Mouse (Mus musculus) forebrain, embryonic 14.5 days (tissue): Measurements from ENCODE around the gene Tcp1. TPM values are rescaled to one million over a fixed set of nuclear protein-coding genes. Genes with fewer than 3 reads are reported as not detected.

Experiments used
- ATAC-seq: fragments of 200-750 bp; cut with Nextera tagmentation; 2 replicates; pipeline ENCODE4 v1.8.0; 2017; ENCODE audit warnings: mild to moderate bottlenecking, moderate library complexity
- DNase-seq: peaks from one replicate; pipeline ENCODE4 v3.0.0-alpha.2; 2015; ENCODE audit warnings: low spot score
- H3K27ac ChIP-seq: fragments of 300-500 bp; sonication (generic); 2 replicates; pipeline ENCODE4 v1.5.1; 2014; ENCODE audit warnings: low read depth, mild to moderate bottlenecking, control low read depth, low read length, moderate library complexity
- H3K27me3 ChIP-seq: fragments of 300-500 bp; sonication (generic); replicated peaks from 2 replicates; pipeline ENCODE4 v1.6.1; 2014; ENCODE audit warnings: low read length, control low read depth, mixed read lengths; ENCODE audit not compliant: control insufficient read depth, insufficient read depth
- H3K36me3 ChIP-seq: fragments of 300-500 bp; sonication (generic); 2 replicates; pipeline ENCODE4 v1.6.1; 2014; ENCODE audit warnings: low read length, control low read depth; ENCODE audit not compliant: control insufficient read depth, insufficient read depth
- H3K4me1 ChIP-seq: fragments of 300-500 bp; sonication (generic); 2 replicates; pipeline ENCODE4 v1.6.1; 2014; ENCODE audit warnings: antibody characterized with exemption, low read length, control low read depth; ENCODE audit not compliant: control insufficient read depth, insufficient read depth
- H3K4me2 ChIP-seq: fragments of 300-500 bp; sonication (generic); 2 replicates; pipeline ENCODE4 v1.6.1; 2014; ENCODE audit warnings: mild to moderate bottlenecking, control low read depth, low read length
- H3K4me3 ChIP-seq: fragments of 300-500 bp; sonication (generic); 2 replicates; pipeline ENCODE4 v1.5.1; 2014; ENCODE audit warnings: low read depth, low read length, control low read depth
- H3K9ac ChIP-seq: fragments of 300-500 bp; sonication (generic); 2 replicates; pipeline ENCODE4 v1.6.1; 2014; ENCODE audit warnings: mild to moderate bottlenecking, low read length, control low read depth, moderate library complexity
- H3K9me3 ChIP-seq: fragments of 300-500 bp; sonication (generic); replicated peaks from 2 replicates; pipeline ENCODE4 v1.6.1; 2016; ENCODE audit warnings: low read length, control low read depth, mixed read lengths; ENCODE audit not compliant: control insufficient read depth
- WGBS: fragments of 180-500 bp; shearing (Covaris S2); extraction: QIAGEN DNeasy Blood & Tissue Kit; methylation state at CpG from one replicate; pipeline ENCODE4 v1.1.7; 2014; 5-methylcytosine and 5-hydroxymethylcytosine counted together
- polyA plus RNA-seq: library from polyadenylated mRNA; unstranded; fragments of >200 nt; fragmentation: Nextera tagmentation; extraction: Ambion mirVana; gene quantifications from 2 replicates; pipeline ENCODE4 v1.2.1, GENCODE M21; 2014

Gene Tcp1
- 462 and 494 TPM in 2 replicates for polyA plus RNA-seq

GRCm38 (mm10) chr17:12915488-12915880 is at the start of gene Tcp1:
Gene Tcp1 (plus strand): TSS chr17:12915701.
- H3K36me3 ChIP-seq: peaks cover 55% of the 10 kb centered on the region
- peak within 1 kb of the TSS; percentile 84 for H3K27ac ChIP-seq
- no peak for ATAC-seq
- 2% methylated on average over 18 of the region's 18 CpGs for WGBS
- H3K4me2 ChIP-seq: peak within 1 kb of the TSS; percentile 90
- H3K4me1 ChIP-seq: peaks cover 6% of the 10 kb centered on the region; the same call in 1 of the 2 replicates
- H3K27me3 ChIP-seq: no peaks in the 10 kb centered on the region
- H3K9me3 ChIP-seq: no peaks in the 10 kb centered on the region
- H3K9ac ChIP-seq: peak within 1 kb of the TSS; percentile 96
- peak within 1 kb of the TSS; percentile 91 for H3K4me3 ChIP-seq
- DNase-seq: no peak

- WGBS: 83% methylated on average over 10 of the region's 10 CpGs
- no peak for ATAC-seq
- H3K9me3 ChIP-seq: no peaks in the 10 kb centered on the region
- H3K36me3 ChIP-seq: no peaks in the 10 kb centered on the region
- no peak overlapping the region for H3K4me3 ChIP-seq
- H3K4me2 ChIP-seq: no peak overlapping the region
- no peaks in the 10 kb centered on the region for H3K4me1 ChIP-seq
- H3K27ac ChIP-seq: no peak overlapping the region
- DNase-seq: no peak
- H3K27me3 ChIP-seq: no peaks in the 10 kb centered on the region
- no peak overlapping the region for H3K9ac ChIP-seq
These were observed 48.6 kb upstream of the Tcp1 start for GRCm38 (mm10) chr17:12866853-12867252.

GRCm38 (mm10) chr17:12868043-12868442 is 47.5 kb upstream of the Tcp1 start, which contains the start of gene Mas1:
Gene Mas1 (minus strand): TSS chr17:12868143.
- Histone ChIP-seq H3K9me3 (no peaks in the 10 kb centered on the region), H3K27me3 (no peaks in the 10 kb centered on the region), H3K4me3 (no peak within 1 kb of the TSS), H3K4me1 (no peaks in the 10 kb centered on the region), H3K4me2 (no peak within 1 kb of the TSS), H3K27ac (no peak within 1 kb of the TSS), H3K9ac (no peak within 1 kb of the TSS), H3K36me3 (no peaks in the 10 kb centered on the region)
- ATAC-seq (no peak), DNase-seq (no peak)
- 75% methylated on average over 2 of the region's 2 CpGs for WGBS

- Histone ChIP-seq H3K27me3 (no peaks in the 10 kb centered on the region), H3K4me1 (no peaks in the 10 kb centered on the region), H3K27ac (no peak overlapping the region), H3K4me2 (no peak overlapping the region), H3K9ac (no peak overlapping the region), H3K36me3 (no peaks in the 10 kb centered on the region), H3K4me3 (no peak overlapping the region), H3K9me3 (no peaks in the 10 kb centered on the region)
- WGBS: 57% methylated on average over 4 of the region's 4 CpGs
- no peak for ATAC-seq
- DNase-seq: no peak
These were observed 46.9 kb upstream of the Tcp1 start for GRCm38 (mm10) chr17:12868640-12869039.

- no peak for ATAC-seq
- 72% methylated on average over 16 of the region's 16 CpGs for WGBS
- no peaks in the 10 kb centered on the region for H3K4me1 ChIP-seq
- H3K27ac ChIP-seq: no peak overlapping the region
- no peaks in the 10 kb centered on the region for H3K36me3 ChIP-seq
- no peak overlapping the region for H3K4me2 ChIP-seq
- DNase-seq: no peak
- H3K9me3 ChIP-seq: no peaks in the 10 kb centered on the region
- H3K27me3 ChIP-seq: no peaks in the 10 kb centered on the region
- H3K9ac ChIP-seq: no peak overlapping the region
- H3K4me3 ChIP-seq: no peak overlapping the region
These were observed 43.0 kb upstream of the Tcp1 start for GRCm38 (mm10) chr17:12872275-12873028.

GRCm38 (mm10) chr17:12875734-12876133 is 39.8 kb upstream of the Tcp1 start, which contains the start of gene Mrgprh:
Gene Mrgprh (plus strand): TSS chr17:12876034.
- H3K36me3 ChIP-seq: no peaks in the 10 kb centered on the region
- no peaks in the 10 kb centered on the region for H3K27me3 ChIP-seq
- no peak within 1 kb of the TSS for H3K9ac ChIP-seq
- DNase-seq (no peak), ATAC-seq (no peak)
- H3K4me2 ChIP-seq: no peak within 1 kb of the TSS
- no peak within 1 kb of the TSS for H3K27ac ChIP-seq
- 83% methylated on average over 5 of the region's 5 CpGs for WGBS
- no peak within 1 kb of the TSS for H3K4me3 ChIP-seq
- H3K9me3 ChIP-seq: no peaks in the 10 kb centered on the region
- no peaks in the 10 kb centered on the region for H3K4me1 ChIP-seq

GRCm38 (mm10) chr17:12880178-12880577 is 35.3 kb upstream of the Tcp1 start:
- Histone ChIP-seq H3K36me3 (no peaks in the 10 kb centered on the region), H3K27me3 (no peaks in the 10 kb centered on the region), H3K4me3 (no peak overlapping the region), H3K9ac (no peak overlapping the region), H3K27ac (no peak overlapping the region), H3K9me3 (no peaks in the 10 kb centered on the region), H3K4me1 (no peaks in the 10 kb centered on the region), H3K4me2 (peak overlapping the region; percentile 24; the same call in 1 of the 2 replicates)
- 1% methylated on average over 14 of the region's 14 CpGs for WGBS
- DNase-seq (peak; percentile 92), ATAC-seq (peak; percentile 62)

- H3K27ac ChIP-seq: no peak overlapping the region
- DNase-seq (no peak), ATAC-seq (no peak)
- H3K4me3 ChIP-seq: no peak overlapping the region
- H3K9ac ChIP-seq: no peak overlapping the region
- no peaks in the 10 kb centered on the region for H3K36me3 ChIP-seq
- H3K4me2 ChIP-seq: no peak overlapping the region
- no peaks in the 10 kb centered on the region for H3K4me1 ChIP-seq
- no peaks in the 10 kb centered on the region for H3K27me3 ChIP-seq
- WGBS: 80% methylated on average over 1 of the region's 1 CpGs
- H3K9me3 ChIP-seq: no peaks in the 10 kb centered on the region
These were observed 34.3 kb upstream of the Tcp1 start for GRCm38 (mm10) chr17:12881216-12881615.

GRCm38 (mm10) chr17:12886620-12887019 is 28.9 kb upstream of the Tcp1 start:
- Histone ChIP-seq H3K36me3 (peaks cover 18% of the 10 kb centered on the region; the same call in 1 of the 2 replicates), H3K27me3 (no peaks in the 10 kb centered on the region), H3K4me1 (no peaks in the 10 kb centered on the region), H3K9me3 (no peaks in the 10 kb centered on the region), H3K27ac (no peak overlapping the region), H3K4me2 (no peak overlapping the region), H3K9ac (no peak overlapping the region), H3K4me3 (no peak overlapping the region)
- no peak for ATAC-seq
- no peak for DNase-seq
- WGBS: 34% methylated on average over 6 of the region's 6 CpGs
